Mouse (Mus musculus): Measurements from ENCODE around the gene Tbc1d25. TPM values are rescaled to one million over a fixed set of nuclear protein-coding genes. Genes with fewer than 3 reads are reported as not detected.

Tbc1d25 gene
- total RNA-seq, 1 experiment = 10.5 TPM

DNA sequence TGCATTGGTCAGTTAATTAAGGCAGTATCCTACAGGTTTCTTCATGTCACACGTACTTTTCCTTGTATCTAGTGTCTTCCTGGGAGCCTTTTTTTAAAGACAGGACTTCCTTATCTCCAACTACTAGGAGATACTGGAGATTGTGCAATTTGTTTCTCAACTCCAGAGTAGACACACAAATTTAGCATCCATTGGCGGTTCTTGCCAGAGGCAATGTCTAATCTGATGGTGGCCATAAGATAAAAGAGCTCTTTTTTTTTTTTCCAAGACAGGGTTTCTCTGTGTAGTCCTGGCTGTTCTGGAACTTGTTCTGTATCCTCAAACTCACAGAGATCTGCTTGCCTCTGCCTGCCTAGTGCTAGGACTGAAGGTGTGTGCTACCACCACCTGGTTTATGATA is 33.7 kb upstream of the Tbc1d25 start:
- Histone ChIP-seq H3K9me3 (ENCODE audit: control insufficient read depth, insufficient read depth, low read depth, low read length) (no peaks in the 10 kb centered on the region), H3K4me3 (ENCODE audit: insufficient read depth in 1 of 2, low read depth in 1 of 2, low read length in 2 of 2, poor library complexity in 1 of 2, severe bottlenecking in 1 of 2) (no peak overlapping the region), H3K27ac (ENCODE audit: insufficient read depth, low read depth, low read length, poor library complexity, severe bottlenecking) (no peak overlapping the region; the same call in 1 of the 2 replicates), H3K4me1 (ENCODE audit: control insufficient read depth in 2 of 2, insufficient read depth in 2 of 2, low read length in 2 of 2, poor library complexity in 1 of 2) (peaks cover 4 to 5% of the 10 kb centered on the region in 2 experiments; a peak in 3 of 4 replicates), H3K9ac (ENCODE audit: insufficient read depth, low read depth, low read length, poor library complexity, severe bottlenecking) (no peak overlapping the region), H3K36me3 (ENCODE audit: control insufficient read depth, insufficient read depth, low read length, poor library complexity, severe bottlenecking) (no peaks in the 10 kb centered on the region; the same call in 1 of the 2 replicates)
- DNase-seq (ENCODE audit: low read depth, low spot score) = no peak
- in situ Hi-C loops (cut with MboI; ENCODE audit: low sequenced_read_pairs in 2 of 2, unreplicated experiment in 2 of 2) = no loop called here
- TF ChIP-seq CHD2 (IDR thresholded peaks at IDR 0.05; ENCODE audit: low read depth, low read length) = no peak
- no peak for TF ChIP-seq ZC3H11A (IDR thresholded peaks at IDR 0.05; ENCODE audit: borderline replicate concordance, low read depth, low read length)
- TF ChIP-seq HCFC1 (IDR thresholded peaks at IDR 0.05; ENCODE audit: borderline replicate concordance, insufficient read depth, low read length) = no peak
- no peak for TF ChIP-seq MAFK (IDR thresholded peaks at IDR 0.05; ENCODE audit: insufficient read depth, low read depth, low read length)
- TF ChIP-seq ZNF384 (IDR thresholded peaks at IDR 0.05; ENCODE audit: low read depth, low read length) = no peak

DNA sequence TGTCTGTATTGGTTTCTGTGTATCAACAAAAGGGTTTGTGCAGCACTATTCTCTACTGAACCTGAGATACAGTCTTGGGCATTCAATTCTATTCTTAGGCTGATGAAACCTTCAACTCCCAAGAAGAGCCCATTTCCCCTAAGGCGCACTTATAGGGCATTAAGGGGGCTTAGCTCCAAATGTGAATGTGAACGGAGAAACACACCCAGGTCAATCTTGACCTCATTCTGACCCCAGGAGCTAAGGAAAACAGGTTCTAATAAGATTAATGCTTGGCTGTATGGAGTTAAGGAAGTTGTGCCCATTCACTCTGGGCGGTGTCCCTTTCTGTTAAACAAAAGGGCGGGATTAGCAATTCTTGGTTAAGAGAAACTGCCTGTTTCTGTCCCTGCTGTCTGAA is 31.2 kb upstream of the Tbc1d25 start:
- Histone ChIP-seq H3K27ac (ENCODE audit: insufficient read depth, low read depth, low read length, poor library complexity, severe bottlenecking) (peak overlapping the region; percentile 93; the same call in 1 of the 2 replicates), H3K9ac (ENCODE audit: insufficient read depth, low read depth, low read length, poor library complexity, severe bottlenecking) (no peak overlapping the region), H3K9me3 (ENCODE audit: control insufficient read depth, insufficient read depth, low read depth, low read length) (no peaks in the 10 kb centered on the region), H3K4me1 (ENCODE audit: control insufficient read depth in 2 of 2, insufficient read depth in 2 of 2, low read length in 2 of 2, poor library complexity in 1 of 2) (peaks cover 4 to 8% of the 10 kb centered on the region in 2 experiments), H3K36me3 (ENCODE audit: control insufficient read depth, insufficient read depth, low read length, poor library complexity, severe bottlenecking) (peaks cover 9% of the 10 kb centered on the region; the same call in 1 of the 2 replicates), H3K4me3 (ENCODE audit: insufficient read depth in 1 of 2, low read depth in 1 of 2, low read length in 2 of 2, poor library complexity in 1 of 2, severe bottlenecking in 1 of 2) (no peak overlapping the region; a peak in 1 of 4 replicates)
- peak; percentile 69 for DNase-seq (ENCODE audit: low read depth, low spot score)
- in situ Hi-C loops (cut with MboI; ENCODE audit: low sequenced_read_pairs in 2 of 2, unreplicated experiment in 2 of 2) = no loop called here
- TF ChIP-seq HCFC1 (IDR thresholded peaks at IDR 0.05; ENCODE audit: borderline replicate concordance, insufficient read depth, low read length) (no peak), MAFK (IDR thresholded peaks at IDR 0.05; ENCODE audit: insufficient read depth, low read depth, low read length) (no peak), CHD2 (IDR thresholded peaks at IDR 0.05; ENCODE audit: low read depth, low read length) (0 out of 2 replicates have a peak, but pooled peaks have one; percentile 20)

DNA sequence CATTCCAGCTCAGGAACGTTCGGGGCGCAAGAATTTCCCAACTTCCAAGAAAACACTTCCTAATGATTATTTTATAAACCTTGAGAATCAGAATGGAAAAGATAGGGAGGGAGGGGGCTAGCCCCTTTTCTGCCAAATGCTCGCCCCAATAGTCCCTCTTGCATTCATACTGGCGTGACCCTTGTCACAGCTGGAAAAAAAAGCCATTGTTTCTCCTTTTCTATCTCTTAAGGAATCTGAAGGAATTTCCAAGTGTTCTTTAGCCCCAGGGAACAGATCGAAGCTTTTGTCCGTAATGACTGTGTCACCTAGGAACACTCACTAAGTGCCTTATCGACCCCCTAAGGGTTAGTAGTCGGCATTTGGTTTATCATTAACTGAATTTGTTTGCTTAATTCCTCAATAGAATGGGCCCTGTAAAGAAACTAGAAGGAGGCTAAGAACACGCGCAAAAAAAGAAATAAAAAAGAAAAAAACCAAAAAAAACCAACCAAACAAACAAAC is 30.8 kb upstream of the Tbc1d25 start:
- no peaks in the 10 kb centered on the region for H3K9me3 ChIP-seq (ENCODE audit: control insufficient read depth, insufficient read depth, low read depth, low read length)
- H3K36me3 ChIP-seq (ENCODE audit: control insufficient read depth, insufficient read depth, low read length, poor library complexity, severe bottlenecking) = peaks cover 9% of the 10 kb centered on the region; the same call in 1 of the 2 replicates
- peak overlapping the region; percentile 26 for H3K9ac ChIP-seq (ENCODE audit: insufficient read depth, low read depth, low read length, poor library complexity, severe bottlenecking)
- DNase-seq (ENCODE audit: low read depth, low spot score) = no peak
- peak overlapping the region; percentile 68 to 90 for H3K4me3 ChIP-seq (ENCODE audit: insufficient read depth in 1 of 2, low read depth in 1 of 2, low read length in 2 of 2, poor library complexity in 1 of 2, severe bottlenecking in 1 of 2)
- peak overlapping the region; percentile 93 for H3K27ac ChIP-seq (ENCODE audit: insufficient read depth, low read depth, low read length, poor library complexity, severe bottlenecking)
- H3K4me1 ChIP-seq (ENCODE audit: control insufficient read depth in 2 of 2, insufficient read depth in 2 of 2, low read length in 2 of 2, poor library complexity in 1 of 2) = peaks cover 4 to 8% of the 10 kb centered on the region in 2 experiments
- in situ Hi-C loops (cut with MboI; ENCODE audit: low sequenced_read_pairs in 2 of 2, unreplicated experiment in 2 of 2) = no loop called here
- no peak for TF ChIP-seq ZC3H11A (IDR thresholded peaks at IDR 0.05; ENCODE audit: borderline replicate concordance, low read depth, low read length)
- no peak for TF ChIP-seq ZNF384 (IDR thresholded peaks at IDR 0.05; ENCODE audit: low read depth, low read length)
- TF ChIP-seq CHD2 (IDR thresholded peaks at IDR 0.05; ENCODE audit: low read depth, low read length) = no peak
- no peak for TF ChIP-seq MAFK (IDR thresholded peaks at IDR 0.05; ENCODE audit: insufficient read depth, low read depth, low read length)
- no peak for TF ChIP-seq HCFC1 (IDR thresholded peaks at IDR 0.05; ENCODE audit: borderline replicate concordance, insufficient read depth, low read length)

DNA sequence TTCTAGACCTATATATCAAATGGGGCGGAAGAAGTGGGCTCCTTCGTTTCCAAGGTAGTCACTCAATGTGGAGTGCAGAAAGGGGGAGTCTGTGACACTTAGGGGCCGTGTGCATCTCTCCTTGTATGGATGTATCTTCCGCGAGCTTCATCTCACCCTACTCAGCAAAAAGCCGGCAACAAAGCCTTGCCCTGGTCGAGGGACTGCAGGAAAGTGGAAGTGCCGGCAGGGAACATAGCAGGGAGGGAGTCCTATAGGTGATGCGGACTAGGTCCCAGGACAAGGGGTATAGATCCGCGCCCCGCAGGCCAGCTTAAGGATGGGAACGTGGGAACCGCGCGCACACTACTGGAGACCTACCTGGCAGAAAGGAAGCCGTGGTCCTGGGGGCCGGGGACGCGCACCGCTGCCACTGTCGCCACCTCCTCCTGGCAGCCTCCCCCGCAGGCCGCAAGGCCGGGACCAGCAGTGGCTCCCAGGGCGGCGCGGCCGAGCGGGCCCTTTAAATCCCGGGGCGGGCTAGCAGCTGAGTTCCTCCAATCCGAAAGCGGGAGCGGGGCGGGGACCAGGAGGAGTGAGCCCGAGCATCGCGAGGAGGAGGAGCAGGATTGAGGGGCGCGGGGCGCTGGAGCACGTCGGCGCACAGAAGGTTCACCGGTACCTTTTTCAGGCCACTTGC is 30.2 kb upstream of the Tbc1d25 start, which contains the start of gene Porcn:
Gene Porcn (minus strand): TSS at position 511 of the 679 bp plus-strand sequence.
- H3K9ac ChIP-seq (ENCODE audit: insufficient read depth, low read depth, low read length, poor library complexity, severe bottlenecking) = peak within 1 kb of the TSS; percentile 76
- peaks cover 4 to 8% of the 10 kb centered on the region in 2 experiments for H3K4me1 ChIP-seq (ENCODE audit: control insufficient read depth in 2 of 2, insufficient read depth in 2 of 2, low read length in 2 of 2, poor library complexity in 1 of 2)
- H3K4me3 ChIP-seq (ENCODE audit: insufficient read depth in 1 of 2, low read depth in 1 of 2, low read length in 2 of 2, poor library complexity in 1 of 2, severe bottlenecking in 1 of 2) = peak within 1 kb of the TSS; percentile 68 to 90
- peak within 1 kb of the TSS; percentile 93 for H3K27ac ChIP-seq (ENCODE audit: insufficient read depth, low read depth, low read length, poor library complexity, severe bottlenecking)
- no peak for TF ChIP-seq CHD2 (IDR thresholded peaks at IDR 0.05; ENCODE audit: low read depth, low read length)
- TF ChIP-seq ZNF384 (IDR thresholded peaks at IDR 0.05; ENCODE audit: low read depth, low read length) = no peak
- no peak for TF ChIP-seq ZC3H11A (IDR thresholded peaks at IDR 0.05; ENCODE audit: borderline replicate concordance, low read depth, low read length)
- TF ChIP-seq HCFC1 (IDR thresholded peaks at IDR 0.05; ENCODE audit: borderline replicate concordance, insufficient read depth, low read length) = no peak
- TF ChIP-seq MAFK (IDR thresholded peaks at IDR 0.05; ENCODE audit: insufficient read depth, low read depth, low read length) = no peak
- H3K9me3 ChIP-seq (ENCODE audit: control insufficient read depth, insufficient read depth, low read depth, low read length) = no peaks in the 10 kb centered on the region
- H3K36me3 ChIP-seq (ENCODE audit: control insufficient read depth, insufficient read depth, low read length, poor library complexity, severe bottlenecking) = peaks cover 13% of the 10 kb centered on the region
- in situ Hi-C loops (cut with MboI; ENCODE audit: low sequenced_read_pairs in 2 of 2, unreplicated experiment in 2 of 2) = no loop called here
- peak; percentile 50 for DNase-seq (ENCODE audit: low read depth, low spot score)
